Mouse (Mus musculus) mature B cell (primary cell): ENCODE results near the gene Tial1.

Experiments
- in situ Hi-C: fragments of 300-500 bp; cut with MboI; formaldehyde crosslinking; loops from 2 replicates; pipeline ENCODE4 v1.14.3; 2019

Gene Tial1

GRCm38 (mm10) chr7:128461285-128462215, at the start of gene Tial1:
Gene Tial1, minus strand, starts transcription at chr7:128461717.
- in situ Hi-C loops = loop anchor here (10.0 kb wide), 1 partner anchor 233 kb away; no protein-coding TSS in a partner anchor

GRCm38 (mm10) chr7:128504091-128504490, 42.6 kb upstream of the Tial1 start:
- in situ Hi-C loops = no loop called here

- in situ Hi-C loops = no loop called here
These were observed 38.3 kb upstream of the Tial1 start for GRCm38 (mm10) chr7:128499801-128500200.

- in situ Hi-C loops = no loop called here
These were observed 33.0 kb upstream of the Tial1 start for GRCm38 (mm10) chr7:128494546-128494945.

GRCm38 (mm10) chr7:128488986-128489385, 27.5 kb upstream of the Tial1 start:
- in situ Hi-C loops = no loop called here

- in situ Hi-C loops = no loop called here
These were observed 12.8 kb upstream of the Tial1 start for GRCm38 (mm10) chr7:128474322-128474721.

GRCm38 (mm10) chr7:128462406-128462805, 889 bp upstream of the Tial1 start:
- in situ Hi-C loops = loop anchor here (10.0 kb wide), 1 partner anchor 232 kb away; no protein-coding TSS in a partner anchor

- in situ Hi-C loops = loop anchor here (10.0 kb wide), 1 partner anchor 234 kb away; no protein-coding TSS in a partner anchor
These were observed 670 bp downstream of the Tial1 start for GRCm38 (mm10) chr7:128460865-128461228.

GRCm38 (mm10) chr7:128460131-128460864, 1.2 kb downstream of the Tial1 start:
- in situ Hi-C loops = loop anchor here (10.0 kb wide), 1 partner anchor 235 kb away; no protein-coding TSS in a partner anchor

GRCm38 (mm10) chr7:128459791-128460130, 1.8 kb downstream of the Tial1 start:
- in situ Hi-C loops = loop anchor here (10.0 kb wide), 1 partner anchor 235 kb away; no protein-coding TSS in a partner anchor

GRCm38 (mm10) chr7:128458011-128458410, 3.5 kb downstream of the Tial1 start:
- in situ Hi-C loops = no loop called here

- in situ Hi-C loops = no loop called here
These were observed 8.8 kb downstream of the Tial1 start for GRCm38 (mm10) chr7:128452731-128453130.

- in situ Hi-C loops = no loop called here
These were observed 20.9 kb downstream of the Tial1 start for GRCm38 (mm10) chr7:128440584-128440983.

- in situ Hi-C loops = no loop called here
These were observed 22.3 kb downstream of the Tial1 start for GRCm38 (mm10) chr7:128439251-128439650.

- in situ Hi-C loops = no loop called here
These were observed 23.4 kb downstream of the Tial1 start for GRCm38 (mm10) chr7:128438131-128438530.

GRCm38 (mm10) chr7:128433213-128433612, 28.3 kb downstream of the Tial1 start:
- in situ Hi-C loops = no loop called here

- in situ Hi-C loops = no loop called here
These were observed 28.9 kb downstream of the Tial1 start for GRCm38 (mm10) chr7:128432574-128432973.

GRCm38 (mm10) chr7:128422491-128422890, 39.0 kb downstream of the Tial1 start:
- in situ Hi-C loops = no loop called here

GRCm38 (mm10) chr7:128421701-128422100, 39.8 kb downstream of the Tial1 start:
- in situ Hi-C loops = no loop called here

- in situ Hi-C loops = no loop called here
These were observed 41.8 kb downstream of the Tial1 start for GRCm38 (mm10) chr7:128419690-128420089.

- in situ Hi-C loops = no loop called here
These were observed 43.4 kb downstream of the Tial1 start, which contains the start of gene Rgs10 for GRCm38 (mm10) chr7:128417930-128418779. Gene Rgs10, minus strand, starts transcription at chr7:128418758.
